Mouse (Mus musculus) R1 (cell line): Measurements from ENCODE around the gene Kif27.
A peak's percentile ranks its signal among the peaks of the same experiment; 100 is the strongest.

Source experiments
- DNase-seq: peaks from one replicate; pipeline ENCODE4 v3.0.0-alpha.2; 2018; ENCODE audit warnings: low read depth, low spot score

Kif27 gene

GRCm38 (mm10) chr13:58364353-58365175 lies 5.6 kb upstream of the Kif27 start:
- no peak for DNase-seq

- no peak for DNase-seq
Observed at GRCm38 (mm10) chr13:58359304-58359653, 357 bp upstream of the Kif27 start.

GRCm38 (mm10) chr13:58352996-58353395 lies 5.9 kb downstream of the Kif27 start:
- no peak for DNase-seq

GRCm38 (mm10) chr13:58350606-58351005 lies 8.3 kb downstream of the Kif27 start:
- DNase-seq: no peak

GRCm38 (mm10) chr13:58344505-58344904 lies 14.4 kb downstream of the Kif27 start:
- no peak for DNase-seq

- no peak for DNase-seq
Observed at GRCm38 (mm10) chr13:58337456-58337855, 21.5 kb downstream of the Kif27 start.

- DNase-seq: no peak
Observed at GRCm38 (mm10) chr13:58334116-58334515, 24.8 kb downstream of the Kif27 start.

- DNase-seq: no peak
Observed at GRCm38 (mm10) chr13:58317768-58318167, 41.2 kb downstream of the Kif27 start.

GRCm38 (mm10) chr13:58314991-58315390 lies 43.9 kb downstream of the Kif27 start:
- peak; percentile 23 for DNase-seq

GRCm38 (mm10) chr13:58313758-58314157 lies 45.2 kb downstream of the Kif27 start:
- peak; percentile 75 for DNase-seq

- peak; percentile 59 for DNase-seq
Observed at GRCm38 (mm10) chr13:58311351-58311750, 47.6 kb downstream of the Kif27 start.

GRCm38 (mm10) chr13:58309499-58309898 lies 49.4 kb downstream of the Kif27 start:
- DNase-seq: no peak

- DNase-seq: peak; percentile 67
Observed at GRCm38 (mm10) chr13:58307453-58307852, 51.5 kb downstream of the Kif27 start.

GRCm38 (mm10) chr13:58305230-58305629 lies 53.7 kb downstream of the Kif27 start:
- no peak for DNase-seq

- DNase-seq: no peak
Observed at GRCm38 (mm10) chr13:58302421-58303145, 56.3 kb downstream of the Kif27 start.

GRCm38 (mm10) chr13:58301961-58302360 lies 57.0 kb downstream of the Kif27 start:
- no peak for DNase-seq

GRCm38 (mm10) chr13:58298756-58299155 lies 60.2 kb downstream of the Kif27 start:
- peak; percentile 96 for DNase-seq

GRCm38 (mm10) chr13:58295582-58295981 lies 63.3 kb downstream of the Kif27 start:
- no peak for DNase-seq

GRCm38 (mm10) chr13:58292811-58293210 lies 66.1 kb downstream of the Kif27 start:
- no peak for DNase-seq

- DNase-seq: no peak
Observed at GRCm38 (mm10) chr13:58289308-58289707, 69.6 kb downstream of the Kif27 start.

- peak; percentile 84 for DNase-seq
Observed at GRCm38 (mm10) chr13:58287822-58288221, 71.1 kb downstream of the Kif27 start.

- no peak for DNase-seq
Observed at GRCm38 (mm10) chr13:58283466-58283865, 75.5 kb downstream of the Kif27 start.

GRCm38 (mm10) chr13:58281936-58282335 lies 77.0 kb downstream of the Kif27 start:
- DNase-seq: peak; percentile 44
